Mouse (Mus musculus) limb, embryonic 15.5 days (tissue): Measurements from ENCODE around the gene 1700061G19Rik. TPM values are rescaled to one million over a fixed set of nuclear protein-coding genes. Genes with fewer than 3 reads are reported as not detected.
A peak's percentile ranks its signal among the peaks of the same experiment; 100 is the strongest.

Experiments
- ATAC-seq: fragments of 200-750 bp; cut with Nextera tagmentation; 2 replicates; pipeline ENCODE4 v1.8.0; 2017; ENCODE audit warnings: low read depth, moderate TSS enrichment; ENCODE audit not compliant: insufficient number of reproducible peaks, low FRiP score, low TSS enrichment
- H3K27ac ChIP-seq: fragments of 300-500 bp; sonication (generic); 2 replicates; pipeline ENCODE4 v1.5.1; 2015; ENCODE audit warnings: moderate library complexity, mild to moderate bottlenecking, inconsistent platforms
- H3K27me3 ChIP-seq: fragments of 300-500 bp; sonication (generic); 2 replicates; pipeline ENCODE4 v1.6.1; 2015; ENCODE audit warnings: inconsistent platforms
- H3K36me3 ChIP-seq: fragments of 300-500 bp; sonication (generic); 2 replicates; pipeline ENCODE4 v1.6.1; 2015; ENCODE audit warnings: inconsistent platforms
- H3K4me1 ChIP-seq: fragments of 300-500 bp; sonication (generic); 2 replicates; pipeline ENCODE4 v1.6.1; 2015; ENCODE audit warnings: inconsistent platforms
- H3K4me2 ChIP-seq: fragments of 300-500 bp; sonication (generic); 2 replicates; pipeline ENCODE4 v1.6.1; 2015; ENCODE audit warnings: mild to moderate bottlenecking, inconsistent platforms
- H3K4me3 ChIP-seq: fragments of 300-500 bp; sonication (generic); 2 replicates; pipeline ENCODE4 v1.5.1; 2015; ENCODE audit warnings: mild to moderate bottlenecking, inconsistent platforms
- H3K9ac ChIP-seq: fragments of 300-500 bp; sonication (generic); 2 replicates; pipeline ENCODE4 v1.6.1; 2015; ENCODE audit warnings: inconsistent platforms
- H3K9me3 ChIP-seq: fragments of 300-500 bp; sonication (generic); 2 replicates; pipeline ENCODE4 v1.6.1; 2016; ENCODE audit warnings: inconsistent platforms
- WGBS: fragments of 180-500 bp; shearing (Covaris S2); methylation state at CpG from one replicate; pipeline ENCODE4 v1.1.7; 2015; 5-methylcytosine and 5-hydroxymethylcytosine counted together
- polyA plus RNA-seq: library from polyadenylated mRNA; unstranded; fragments of >200 nt; fragmentation: Nextera tagmentation; extraction: Ambion mirVana; gene quantifications from 2 replicates; pipeline ENCODE4 v1.2.1, GENCODE M21; 2015

The 1700061G19Rik gene
- polyA plus RNA-seq, 1 experiment from 2014 or later, result 0.24 TPM

- Histone ChIP-seq H3K36me3 (no peaks in the 10 kb centered on the region), H3K4me3 (no peak overlapping the region), H3K4me1 (0 out of 2 replicates have a peak, but pooled peaks cover 2% of the 10 kb centered on the region), H3K27ac (no peak overlapping the region), H3K9me3 (no peaks in the 10 kb centered on the region), H3K9ac (no peak overlapping the region), H3K4me2 (no peak overlapping the region), H3K27me3 (no peaks in the 10 kb centered on the region)
- 77% methylated on average over 7 of the region's 7 CpGs for WGBS
- ATAC-seq, result no peak
Observed at GRCm38 (mm10) chr17:56872512-56872911, 2.8 kb upstream of the 1700061G19Rik start.

DNA sequence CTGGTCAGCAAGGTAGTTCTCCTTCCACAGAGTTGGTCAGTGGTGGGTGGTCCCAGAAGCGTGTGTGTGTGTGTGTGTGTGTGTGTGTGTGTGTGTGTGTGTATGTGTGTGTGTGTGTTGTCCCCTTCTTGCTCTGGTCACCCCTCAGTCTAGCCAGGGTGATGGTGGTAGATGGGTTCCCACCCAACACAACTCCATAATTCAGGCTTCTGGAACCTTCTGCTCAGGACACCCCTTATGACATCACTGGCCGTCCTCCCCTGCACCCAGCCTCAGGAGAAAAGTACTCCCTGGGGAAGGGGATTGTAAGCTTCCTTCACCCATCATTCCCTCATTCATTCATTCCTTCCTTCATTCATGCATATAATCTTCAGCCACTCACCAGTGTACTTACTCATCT is 1.0 kb upstream of the 1700061G19Rik start, which contains the start of gene Acsbg2:
Gene Acsbg2, minus strand, starts transcription at position 211 of the 400 bp plus-strand sequence.
- ATAC-seq, result no peak
- 72% methylated on average over 2 of the region's 2 CpGs for WGBS
- H3K9me3 ChIP-seq, result no peaks in the 10 kb centered on the region
- H3K9ac ChIP-seq, result no peak within 1 kb of the TSS
- H3K27ac ChIP-seq, result no peak within 1 kb of the TSS
- no peaks in the 10 kb centered on the region for H3K27me3 ChIP-seq
- H3K4me2 ChIP-seq, result no peak within 1 kb of the TSS
- H3K36me3 ChIP-seq, result no peaks in the 10 kb centered on the region
- no peak within 1 kb of the TSS for H3K4me3 ChIP-seq
- 0 out of 2 replicates have a peak, but pooled peaks cover 2% of the 10 kb centered on the region for H3K4me1 ChIP-seq

- no peak overlapping the region for H3K27ac ChIP-seq
- no peak overlapping the region for H3K4me3 ChIP-seq
- no peaks in the 10 kb centered on the region for H3K27me3 ChIP-seq
- no peaks in the 10 kb centered on the region for H3K36me3 ChIP-seq
- H3K4me2 ChIP-seq, result no peak overlapping the region
- no peak for ATAC-seq
- 85% methylated on average over 3 of the region's 3 CpGs for WGBS
- H3K9me3 ChIP-seq, result no peaks in the 10 kb centered on the region
- H3K9ac ChIP-seq, result no peak overlapping the region
- no peaks in the 10 kb centered on the region for H3K4me1 ChIP-seq
Observed at GRCm38 (mm10) chr17:56876465-56876864, 1.2 kb downstream of the 1700061G19Rik start.

DNA sequence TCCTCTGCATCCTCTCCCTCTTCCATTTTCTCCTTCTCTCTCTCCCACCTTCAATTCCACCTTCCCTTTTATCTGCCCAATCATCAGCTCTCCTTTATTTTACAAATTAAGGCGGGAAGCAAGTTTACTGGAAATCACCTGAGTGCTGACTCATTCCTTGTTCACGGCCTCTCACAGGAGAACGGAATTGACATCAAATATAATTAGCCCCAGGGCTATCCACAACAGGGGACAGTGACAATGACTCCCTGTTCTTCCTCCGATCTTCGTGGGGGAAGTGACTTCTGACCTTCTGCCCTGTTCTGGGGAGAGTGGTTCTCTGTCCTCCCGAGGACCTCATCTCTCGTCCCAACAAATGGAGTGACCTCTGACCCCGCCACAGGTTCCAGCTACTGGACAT is 1.7 kb downstream of the 1700061G19Rik start:
- 62% methylated on average over 8 of the region's 8 CpGs for WGBS
- no peaks in the 10 kb centered on the region for H3K36me3 ChIP-seq
- no peak overlapping the region for H3K9ac ChIP-seq
- no peak for ATAC-seq
- no peak overlapping the region for H3K4me3 ChIP-seq
- H3K4me1 ChIP-seq, result no peaks in the 10 kb centered on the region
- no peaks in the 10 kb centered on the region for H3K9me3 ChIP-seq
- no peak overlapping the region for H3K27ac ChIP-seq
- H3K4me2 ChIP-seq, result no peak overlapping the region
- H3K27me3 ChIP-seq, result no peaks in the 10 kb centered on the region

GRCm38 (mm10) chr17:56877426-56877825 is 2.1 kb downstream of the 1700061G19Rik start:
- Histone ChIP-seq H3K9me3 (no peaks in the 10 kb centered on the region), H3K4me2 (no peak overlapping the region), H3K4me1 (no peaks in the 10 kb centered on the region), H3K9ac (no peak overlapping the region), H3K27ac (no peak overlapping the region), H3K4me3 (no peak overlapping the region), H3K36me3 (no peaks in the 10 kb centered on the region), H3K27me3 (no peaks in the 10 kb centered on the region)
- no peak for ATAC-seq
- 84% methylated on average over 19 of the region's 19 CpGs for WGBS

DNA sequence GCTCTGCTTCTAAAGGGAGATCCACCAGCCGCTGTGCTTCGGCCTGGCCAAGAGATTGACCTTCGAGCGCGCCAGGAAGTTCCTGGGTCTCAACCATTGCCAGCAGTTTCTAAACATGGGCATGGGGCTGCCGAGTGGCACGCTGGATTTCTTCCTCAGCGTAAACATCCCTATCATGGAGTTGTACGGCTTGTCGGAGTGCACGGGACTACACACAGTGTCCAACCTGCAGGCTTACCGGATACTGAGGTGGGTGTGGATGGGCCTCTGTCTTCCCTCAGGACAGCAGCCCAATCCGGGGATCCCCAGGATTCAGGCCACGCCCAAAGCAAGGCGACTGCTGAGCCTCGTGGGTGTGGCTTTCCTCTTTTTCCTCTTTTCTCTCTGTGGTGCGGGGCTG is 8.3 kb downstream of the 1700061G19Rik start:
- H3K9ac ChIP-seq, result no peak overlapping the region
- no peak overlapping the region for H3K27ac ChIP-seq
- H3K4me2 ChIP-seq, result peak overlapping the region; percentile 33; the same call in 1 of the 2 replicates
- H3K9me3 ChIP-seq, result no peaks in the 10 kb centered on the region
- no peak for ATAC-seq
- no peaks in the 10 kb centered on the region for H3K4me1 ChIP-seq
- H3K36me3 ChIP-seq, result peaks cover under 1% of the 10 kb centered on the region; the same call in 1 of the 2 replicates
- no peaks in the 10 kb centered on the region for H3K27me3 ChIP-seq
- H3K4me3 ChIP-seq, result peak overlapping the region; percentile 9; the same call in 1 of the 2 replicates
- 38% methylated on average over 17 of the region's 17 CpGs for WGBS

- Histone ChIP-seq H3K36me3 (peaks cover 8% of the 10 kb centered on the region), H3K27ac (no peak overlapping the region), H3K9me3 (no peaks in the 10 kb centered on the region), H3K4me2 (no peak overlapping the region), H3K27me3 (no peaks in the 10 kb centered on the region), H3K4me3 (no peak overlapping the region), H3K4me1 (no peaks in the 10 kb centered on the region), H3K9ac (no peak overlapping the region)
- WGBS, result 66% methylated on average over 5 of the region's 5 CpGs
- no peak for ATAC-seq
Observed at GRCm38 (mm10) chr17:56884331-56884730, 9.1 kb downstream of the 1700061G19Rik start.

DNA sequence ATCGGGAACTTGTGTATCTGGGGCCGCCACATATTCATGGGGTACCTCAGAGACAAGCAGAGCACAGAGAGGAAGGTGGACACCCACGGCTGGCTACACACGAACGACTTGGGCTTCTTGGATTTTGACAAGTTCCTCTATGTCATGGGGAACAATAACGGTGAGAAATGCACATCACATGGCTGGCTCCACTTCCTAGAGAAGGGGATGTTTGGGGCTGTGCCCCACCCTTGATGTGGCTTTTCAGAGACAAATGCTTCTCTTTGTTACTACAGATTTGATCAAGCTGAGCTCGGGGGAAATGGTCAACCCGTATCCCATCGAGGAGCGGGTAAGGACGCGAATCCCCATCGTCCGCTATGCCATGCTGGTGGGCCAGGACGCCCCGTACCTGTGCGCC is 9.5 kb downstream of the 1700061G19Rik start:
- no peak overlapping the region for H3K27ac ChIP-seq
- WGBS, result 86% methylated on average over 17 of the region's 17 CpGs
- peaks cover 11% of the 10 kb centered on the region for H3K36me3 ChIP-seq
- no peaks in the 10 kb centered on the region for H3K9me3 ChIP-seq
- no peak overlapping the region for H3K4me3 ChIP-seq
- H3K27me3 ChIP-seq, result no peaks in the 10 kb centered on the region
- no peak overlapping the region for H3K4me2 ChIP-seq
- H3K4me1 ChIP-seq, result no peaks in the 10 kb centered on the region
- ATAC-seq, result no peak
- no peak overlapping the region for H3K9ac ChIP-seq

DNA sequence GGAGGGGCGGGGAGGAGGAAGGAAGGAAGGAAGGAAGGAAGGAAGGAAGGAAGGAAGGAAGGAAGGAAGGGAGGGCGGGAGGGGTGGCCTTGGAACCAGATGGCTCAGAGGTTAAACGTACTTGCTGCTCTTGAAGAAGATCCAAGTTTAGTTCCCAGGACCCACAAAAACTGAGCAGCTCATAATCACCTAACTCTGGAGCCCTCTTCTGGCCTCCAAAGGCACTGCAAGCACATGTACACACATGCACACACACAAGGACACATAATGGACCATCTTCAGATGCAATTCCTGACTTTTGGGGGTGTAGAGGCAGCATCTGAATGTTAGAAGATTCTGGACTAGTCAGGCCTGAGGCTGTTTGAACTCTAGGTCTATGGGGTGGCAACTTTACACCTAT is 12.8 kb downstream of the 1700061G19Rik start:
- H3K27ac ChIP-seq, result no peak overlapping the region
- H3K4me1 ChIP-seq, result no peaks in the 10 kb centered on the region
- H3K9ac ChIP-seq, result no peak overlapping the region
- no peaks in the 10 kb centered on the region for H3K27me3 ChIP-seq
- no peak overlapping the region for H3K4me3 ChIP-seq
- whole genome bisulfite sequencing, result 84% methylated on average over 2 of the region's 3 CpGs
- H3K9me3 ChIP-seq, result no peaks in the 10 kb centered on the region
- no peak overlapping the region for H3K4me2 ChIP-seq
- ATAC-seq, result no peak
- peaks cover 42% of the 10 kb centered on the region for H3K36me3 ChIP-seq

GRCm38 (mm10) chr17:56890018-56890417 is 14.7 kb downstream of the 1700061G19Rik start:
- no peak overlapping the region for H3K4me3 ChIP-seq
- peaks cover 61% of the 10 kb centered on the region for H3K36me3 ChIP-seq
- no peak overlapping the region for H3K4me2 ChIP-seq
- H3K27ac ChIP-seq, result no peak overlapping the region
- H3K4me1 ChIP-seq, result no peaks in the 10 kb centered on the region
- no peaks in the 10 kb centered on the region for H3K27me3 ChIP-seq
- H3K9me3 ChIP-seq, result no peaks in the 10 kb centered on the region
- 97% methylated on average over 2 of the region's 2 CpGs for WGBS
- no peak overlapping the region for H3K9ac ChIP-seq
- no peak for ATAC-seq

DNA sequence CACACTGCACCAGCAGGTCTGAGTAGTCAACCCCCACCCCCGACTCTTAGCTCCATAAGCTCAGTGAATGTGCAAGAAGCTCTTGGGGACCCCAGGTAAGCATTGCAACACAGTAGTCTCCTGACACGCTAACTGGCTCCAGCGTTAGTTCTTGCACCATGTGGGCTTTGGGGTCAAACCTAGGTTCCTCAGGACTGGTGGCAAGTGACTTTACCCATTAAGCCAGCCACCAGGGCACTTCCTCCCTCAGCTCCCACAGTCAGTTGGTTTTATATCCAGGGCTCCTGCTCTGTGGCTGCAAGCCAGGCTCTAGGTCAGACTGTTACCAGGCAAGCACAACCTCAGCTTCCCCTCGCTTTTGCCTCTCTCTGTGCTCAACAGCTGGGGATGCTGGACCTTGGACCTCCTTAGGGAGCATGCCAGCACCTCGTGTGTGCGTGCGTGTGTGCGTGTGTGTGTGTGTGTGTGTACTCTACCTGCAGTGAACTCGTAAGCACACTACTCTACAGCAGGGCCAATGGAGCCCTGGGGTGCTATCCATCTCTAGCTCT is 20.2 kb downstream of the 1700061G19Rik start:
- ATAC-seq, result no peak
- Histone ChIP-seq H3K4me3 (no peak overlapping the region), H3K4me1 (no peaks in the 10 kb centered on the region), H3K9me3 (no peaks in the 10 kb centered on the region), H3K36me3 (peaks cover 97% of the 10 kb centered on the region), H3K4me2 (no peak overlapping the region), H3K27ac (no peak overlapping the region), H3K9ac (no peak overlapping the region), H3K27me3 (no peaks in the 10 kb centered on the region)
- WGBS, result 89% methylated on average over 9 of the region's 9 CpGs

- Histone ChIP-seq H3K27me3 (no peaks in the 10 kb centered on the region), H3K4me2 (no peak overlapping the region), H3K9ac (no peak overlapping the region), H3K36me3 (peaks cover 99% of the 10 kb centered on the region), H3K4me3 (no peak overlapping the region), H3K4me1 (no peaks in the 10 kb centered on the region), H3K27ac (no peak overlapping the region), H3K9me3 (no peaks in the 10 kb centered on the region)
- WGBS, result 92% methylated on average over 6 of the region's 6 CpGs
- no peak for ATAC-seq
Observed at GRCm38 (mm10) chr17:56896513-56897129, 21.3 kb downstream of the 1700061G19Rik start.
